Mouse (Mus musculus): ENCODE data around the gene Fn3k. TPM values are rescaled to one million over a fixed set of nuclear protein-coding genes. Genes with fewer than 3 reads are reported as not detected.

Gene Fn3k
- 10 to 100 TPM; 56.4 to 57.1 TPM for total RNA-seq (2021)
- long read RNA-seq, experiment 1, transcript Fn3k-201 (6 exons, 1,047 nt): major isoform, 9 of 11 reads
- long read RNA-seq, experiment 1, partial matches to known transcripts: 1 of 11 reads
- long read RNA-seq, experiment 1, other reads (novel, unspliced or antisense): 1 of 11 reads
- long read RNA-seq, experiment 2, partial matches to known transcripts: 1 of 5 reads
- long read RNA-seq, experiment 2, other reads (novel, unspliced or antisense): 0 of 5 reads

DNA sequence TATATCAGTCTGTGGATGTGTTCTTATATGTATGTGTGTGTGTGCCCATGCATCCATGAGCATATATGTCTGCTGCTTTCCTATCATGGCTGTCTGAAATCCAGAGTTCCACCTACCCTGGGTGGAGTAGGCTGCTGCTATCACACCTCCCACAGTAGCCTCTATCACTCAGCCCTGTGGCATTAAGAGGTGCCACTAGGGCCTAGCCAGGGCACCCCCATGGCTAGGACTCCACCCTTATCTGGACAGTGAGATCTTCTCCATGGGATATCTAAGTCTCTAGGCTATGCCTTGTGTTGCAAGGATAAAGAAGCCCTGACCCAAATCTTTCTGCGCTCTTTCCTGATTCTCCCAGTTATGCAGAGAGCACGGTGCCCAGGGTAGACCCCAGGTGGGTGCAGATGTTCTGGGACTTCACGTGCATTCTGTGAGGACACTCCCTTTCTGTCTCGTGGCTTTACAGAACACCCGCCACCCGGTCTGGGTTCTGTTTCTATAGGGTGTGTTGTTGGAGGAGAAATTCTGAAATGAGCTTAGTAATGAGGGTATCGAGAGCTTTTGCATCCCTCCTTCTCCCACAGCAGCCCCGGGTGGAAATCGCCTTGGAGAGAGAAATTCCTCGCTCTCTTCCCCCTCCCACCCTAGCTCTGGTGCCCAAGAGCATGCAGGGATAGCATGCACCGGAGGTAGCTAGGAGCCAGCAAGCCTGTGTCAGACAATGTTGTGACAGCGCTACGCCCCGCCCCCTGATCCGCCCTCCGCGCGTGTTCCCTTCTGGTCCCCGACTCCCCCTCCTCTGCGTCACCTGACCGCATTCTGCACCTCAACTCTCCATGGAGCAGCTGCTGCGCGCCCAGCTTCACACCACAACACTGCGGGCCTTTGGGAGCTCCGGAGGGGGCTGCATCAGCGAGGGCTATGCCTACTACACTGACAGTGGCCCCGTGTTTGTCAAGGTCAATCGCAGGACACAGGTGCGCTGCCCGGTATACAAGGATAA is at the start of gene Fn3k:
Fn3k (plus strand) TSS at position 758 of the 1,000 bp plus-strand sequence.
- intact Hi-C loops (cut with DNase I): loop anchor here (1.0 to 10.0 kb wide), 2 partner anchors 46 to 200 kb away; partner anchors contain the start of genes Narf and Rab40b
- H3K4me3 ChIP-seq: peak within 1 kb of the TSS; percentile 51
- peak within 1 kb of the TSS; percentile 86 for H3K27ac ChIP-seq
- peak; percentile 93 to 95 for DNase-seq (ENCODE audit: extremely low spot score in 1 of 2, low spot score in 2 of 2)
- no peak; the same call in 1 of the 2 replicates for TF ChIP-seq CTCF (IDR thresholded peaks at IDR 0.05)

DNA sequence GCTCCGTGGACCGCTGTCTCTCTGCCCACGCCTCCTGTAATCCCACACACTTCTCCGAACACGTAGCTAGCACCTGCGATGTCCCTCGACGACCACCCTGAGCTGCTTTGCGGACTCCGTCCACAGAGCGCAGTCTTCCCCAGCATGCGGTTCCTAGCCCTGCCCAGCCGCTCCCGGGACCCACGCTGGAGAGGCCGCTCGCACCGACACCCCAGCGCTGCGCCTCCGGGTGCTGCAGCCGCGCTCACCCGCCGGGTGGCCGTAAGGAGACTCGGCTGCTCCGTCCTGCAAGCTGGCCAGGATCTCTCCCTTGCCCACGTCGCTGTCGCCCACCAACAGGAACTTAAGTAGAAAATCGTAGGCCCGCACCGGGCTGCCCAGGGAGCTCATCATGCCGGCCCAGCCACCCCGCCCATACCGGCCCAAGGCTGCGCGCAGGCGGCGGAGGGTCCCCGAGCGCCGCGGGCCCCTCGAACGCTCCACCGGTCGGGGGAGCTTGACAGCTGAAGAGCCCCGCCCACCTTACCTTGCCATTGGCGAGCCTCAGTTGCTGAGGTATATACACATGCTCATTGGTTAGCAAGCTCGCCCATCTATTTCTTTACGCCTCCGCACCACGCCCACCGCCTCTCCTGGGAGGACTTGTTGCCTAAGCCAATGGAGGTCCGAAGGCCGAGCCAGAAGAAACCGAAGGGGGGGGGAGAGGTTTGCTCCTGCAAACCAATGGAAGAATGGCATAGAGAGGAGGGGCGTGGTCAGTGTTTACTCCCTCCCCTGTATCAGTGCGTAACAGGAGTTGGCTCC is 46.8 kb upstream of the Fn3k start, which contains the start of gene Rab40b:
Rab40b (minus strand) TSS at position 502 of the 804 bp plus-strand sequence.
- Histone ChIP-seq H3K4me3 (peak within 1 kb of the TSS; percentile 85), H3K27ac (peak within 1 kb of the TSS; percentile 88)
- TF ChIP-seq CTCF (IDR thresholded peaks at IDR 0.05): no peak; the same call in 1 of the 2 replicates
- DNase-seq (ENCODE audit: extremely low spot score in 1 of 2, low spot score in 2 of 2): peak; percentile 93 to 95
- intact Hi-C loops (cut with DNase I): loop anchor here (1.0 kb wide), 3 partner anchors 19 to 46 kb away; partner anchors contain the start of gene Fn3k

DNA sequence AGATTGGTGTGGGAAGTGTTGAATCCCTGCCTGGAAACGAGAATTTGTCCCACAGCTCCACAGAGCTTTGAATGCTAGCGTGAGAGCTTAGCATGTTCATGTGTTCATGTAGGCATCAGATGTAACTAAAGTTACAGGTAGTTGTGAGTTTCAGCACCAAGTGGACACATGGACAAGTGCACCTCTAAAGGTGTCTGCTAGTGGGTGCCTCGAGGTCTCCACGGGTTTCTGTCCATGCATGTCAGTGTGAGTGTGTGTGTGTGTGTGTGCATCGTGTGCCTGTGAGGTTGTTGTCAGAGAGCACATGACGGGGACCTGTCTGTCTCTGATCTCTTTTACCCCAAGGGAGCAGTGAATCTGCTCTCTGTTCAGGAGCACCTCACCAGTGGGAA is 46.2 kb upstream of the Fn3k start:
- intact Hi-C loops (cut with DNase I): loop anchor here (1.0 kb wide), 3 partner anchors 19 to 46 kb away; partner anchors contain the start of gene Fn3k
- TF ChIP-seq CTCF (IDR thresholded peaks at IDR 0.05): no peak; the same call in 1 of the 2 replicates
- H3K4me3 ChIP-seq: peak overlapping the region; percentile 85
- no peak for DNase-seq (ENCODE audit: extremely low spot score in 1 of 2, low spot score in 2 of 2)
- H3K27ac ChIP-seq: peak overlapping the region; percentile 21; the same call in 1 of the 2 replicates

DNA sequence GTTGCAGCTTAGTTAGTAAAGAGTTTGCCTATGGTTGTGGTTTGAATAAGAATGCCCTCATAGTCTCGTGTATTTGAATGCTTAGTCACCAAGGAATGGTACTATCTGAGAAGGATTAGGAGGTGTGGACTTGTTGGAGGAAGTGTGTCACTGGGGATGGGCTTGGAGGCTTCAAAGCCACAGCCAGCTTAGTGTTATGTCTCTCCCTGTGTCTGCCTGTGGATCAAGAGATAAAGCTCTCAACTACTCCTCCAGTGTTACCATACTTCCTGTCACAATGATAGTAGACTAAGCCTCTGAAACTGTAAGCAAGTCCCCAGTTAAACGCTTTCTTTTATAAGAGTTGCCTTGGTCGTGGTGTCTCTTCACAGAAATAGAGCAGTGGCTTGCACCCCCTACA is 43.9 kb upstream of the Fn3k start:
- intact Hi-C loops (cut with DNase I): no loop called here
- H3K4me3 ChIP-seq: no peak overlapping the region
- DNase-seq (ENCODE audit: extremely low spot score in 1 of 2, low spot score in 2 of 2): no peak
- no peak overlapping the region for H3K27ac ChIP-seq
- TF ChIP-seq CTCF (IDR thresholded peaks at IDR 0.05): no peak

DNA sequence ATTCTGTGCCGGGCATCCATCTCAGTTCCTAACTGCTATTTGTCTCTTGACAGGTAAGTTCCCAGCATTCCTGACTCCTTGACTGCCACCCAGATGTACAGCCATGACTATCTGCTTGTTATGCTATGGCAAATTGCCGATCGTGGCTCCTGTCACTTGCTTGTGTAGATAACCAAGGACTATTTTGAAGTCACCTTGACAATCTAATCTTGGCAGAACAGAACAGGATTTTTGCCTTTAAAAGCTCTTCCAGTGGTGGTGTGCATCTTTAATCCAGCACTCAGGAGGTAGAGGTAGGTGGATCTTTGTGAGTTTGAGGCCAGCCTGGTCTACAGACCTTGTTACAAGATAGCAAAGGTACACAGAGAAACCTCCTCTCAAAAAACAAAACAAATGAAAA is 42.3 kb upstream of the Fn3k start:
- intact Hi-C loops (cut with DNase I): no loop called here
- no peak for TF ChIP-seq CTCF (IDR thresholded peaks at IDR 0.05)
- Histone ChIP-seq H3K27ac (no peak overlapping the region), H3K4me3 (no peak overlapping the region)
- no peak for DNase-seq (ENCODE audit: extremely low spot score in 1 of 2, low spot score in 2 of 2)

DNA sequence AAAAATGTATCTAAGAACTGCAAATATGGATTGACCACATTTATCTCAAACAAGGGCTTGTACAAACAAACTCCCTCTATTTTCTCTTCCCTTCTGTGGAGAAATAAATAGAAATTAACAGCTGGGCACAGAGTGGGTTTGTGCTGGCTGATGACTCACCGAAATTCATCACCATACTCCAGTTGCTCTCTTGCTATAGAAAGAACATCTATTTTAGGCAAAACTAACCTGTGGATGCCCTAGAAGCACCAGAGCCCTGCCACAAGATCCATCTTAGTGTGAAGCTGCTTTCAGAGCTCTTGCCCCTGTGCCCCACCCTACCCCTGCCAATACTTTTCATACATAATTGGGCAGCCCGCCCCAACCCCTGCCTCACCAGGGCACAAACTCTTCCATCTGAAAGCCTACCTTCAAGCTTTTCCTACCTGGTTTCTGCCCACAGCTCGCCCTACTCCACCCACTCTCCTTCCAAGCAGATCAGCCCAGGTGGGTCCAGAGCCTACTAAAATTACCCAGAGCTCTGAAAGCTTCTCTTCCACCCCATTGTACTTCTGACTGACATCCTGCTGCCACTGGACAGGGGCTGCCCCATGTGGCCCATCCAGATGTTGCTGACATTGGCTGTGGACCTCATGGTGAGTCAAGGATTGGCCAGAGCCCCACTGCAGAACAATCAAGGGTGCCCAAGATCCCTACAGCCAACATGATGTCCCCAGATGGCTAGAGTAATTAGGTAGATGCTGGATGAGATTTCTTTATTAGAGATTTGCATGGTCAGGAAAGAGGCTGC is 27.2 kb upstream of the Fn3k start:
- Histone ChIP-seq H3K27ac (peak overlapping the region; percentile 81), H3K4me3 (no peak overlapping the region)
- intact Hi-C loops (cut with DNase I): loop anchor here (1.0 kb wide), 1 partner anchor 19 kb away; the partner anchor contains the start of gene Rab40b
- DNase-seq (ENCODE audit: extremely low spot score in 1 of 2, low spot score in 2 of 2): peak in 1 of 2 experiments; percentile 28
- no peak for TF ChIP-seq CTCF (IDR thresholded peaks at IDR 0.05)

DNA sequence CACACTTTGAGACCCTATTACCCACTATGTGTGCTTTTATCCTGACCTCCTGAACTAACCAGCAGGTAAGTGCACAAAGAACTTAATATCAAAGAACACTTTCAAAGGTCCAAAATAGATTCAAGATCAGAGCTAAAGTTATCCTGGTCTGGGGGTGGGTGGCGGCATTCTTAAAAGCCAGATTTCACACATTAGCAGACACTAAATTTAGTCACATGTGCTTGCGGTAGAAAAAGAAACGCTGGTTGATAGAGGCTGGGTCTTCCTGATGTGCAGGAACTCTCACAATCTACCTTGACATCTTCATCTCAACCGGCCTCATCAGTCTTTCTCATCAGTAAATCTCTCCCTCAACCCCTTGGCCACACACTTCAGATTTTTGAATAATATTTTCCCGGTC is 20.0 kb upstream of the Fn3k start:
- DNase-seq (ENCODE audit: extremely low spot score in 1 of 2, low spot score in 2 of 2): no peak
- TF ChIP-seq CTCF (IDR thresholded peaks at IDR 0.05): no peak
- intact Hi-C loops (cut with DNase I): no loop called here
- Histone ChIP-seq H3K4me3 (no peak overlapping the region), H3K27ac (peak overlapping the region; percentile 50)

DNA sequence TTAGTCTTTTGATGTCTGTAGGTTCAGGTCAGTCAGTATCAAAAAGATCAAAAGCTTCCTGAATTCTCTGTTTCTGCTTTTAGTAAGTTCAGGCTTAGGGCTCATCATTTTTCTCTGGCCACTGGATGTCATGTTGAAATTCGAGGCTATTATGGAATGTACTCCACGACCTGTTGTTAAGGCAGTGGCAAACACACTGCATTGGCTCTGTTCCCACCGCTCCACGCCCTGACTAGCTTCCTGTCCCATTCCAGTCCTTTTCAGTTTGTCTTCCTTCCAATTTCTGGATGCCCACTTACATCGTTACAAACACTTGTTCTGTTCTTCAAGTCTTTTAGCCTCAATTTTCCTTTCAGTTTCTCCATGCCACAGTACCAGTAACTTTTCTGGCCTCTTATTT is 19.4 kb upstream of the Fn3k start:
- TF ChIP-seq CTCF (IDR thresholded peaks at IDR 0.05): no peak
- intact Hi-C loops (cut with DNase I): no loop called here
- DNase-seq (ENCODE audit: extremely low spot score in 1 of 2, low spot score in 2 of 2): no peak
- no peak overlapping the region for H3K4me3 ChIP-seq
- H3K27ac ChIP-seq: peak overlapping the region; percentile 50

DNA sequence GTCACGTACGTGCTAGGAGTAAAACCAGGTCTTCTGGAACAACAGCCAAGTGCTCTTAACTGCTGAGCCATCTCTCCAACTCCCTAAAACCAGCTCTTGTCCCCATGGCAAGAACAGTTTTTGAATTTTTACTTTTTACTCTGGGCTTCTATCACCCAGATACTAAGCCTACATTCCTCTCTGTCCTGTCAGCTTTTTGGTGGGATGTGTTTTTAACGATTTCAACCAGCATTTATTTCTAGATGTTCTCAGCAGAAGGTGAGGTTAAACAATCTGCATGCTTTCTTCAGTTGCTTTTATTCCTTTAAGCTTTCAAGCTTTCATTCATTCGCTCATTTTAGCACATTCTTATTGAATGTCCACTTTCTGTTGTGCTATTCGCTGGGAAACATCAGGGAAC is 16.7 kb upstream of the Fn3k start:
- no peak for DNase-seq (ENCODE audit: extremely low spot score in 1 of 2, low spot score in 2 of 2)
- Histone ChIP-seq H3K27ac (peak overlapping the region; percentile 67), H3K4me3 (no peak overlapping the region)
- intact Hi-C loops (cut with DNase I): no loop called here
- TF ChIP-seq CTCF (IDR thresholded peaks at IDR 0.05): no peak

DNA sequence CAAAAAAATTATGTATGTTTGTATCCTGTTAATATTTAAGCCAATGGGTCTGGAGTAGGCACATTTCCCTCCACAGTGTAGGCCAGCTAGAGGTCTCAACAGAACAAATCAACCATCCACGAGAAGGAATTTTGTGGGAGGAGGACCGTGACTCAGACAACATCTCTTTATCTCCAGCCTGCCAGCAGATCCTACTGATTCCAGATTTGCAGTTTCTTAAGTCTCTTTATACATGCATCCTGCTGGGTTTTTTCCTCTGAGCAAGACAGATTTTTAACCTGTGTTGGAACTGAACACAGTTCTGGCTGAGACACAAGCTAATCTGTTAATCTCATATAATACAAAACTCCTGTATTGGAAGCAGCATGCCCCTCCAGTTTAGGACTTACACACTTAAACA is 15.8 kb upstream of the Fn3k start:
- no peak overlapping the region for H3K4me3 ChIP-seq
- intact Hi-C loops (cut with DNase I): loop anchor here (1.0 kb wide), 1 partner anchor 31 kb away; the partner anchor contains the start of gene Rab40b
- peak overlapping the region; percentile 80 for H3K27ac ChIP-seq
- no peak for TF ChIP-seq CTCF (IDR thresholded peaks at IDR 0.05)
- DNase-seq (ENCODE audit: extremely low spot score in 1 of 2, low spot score in 2 of 2): no peak
